Mouse (Mus musculus) limb, embryonic 11.5 days (tissue): Measurements from ENCODE around the gene Dcaf8. TPM values are rescaled to one million over a fixed set of nuclear protein-coding genes. Genes with fewer than 3 reads are reported as not detected.

ENCODE experiments used
- ATAC-seq: fragments of 200-750 bp; cut with Nextera tagmentation; 2 replicates; pipeline ENCODE4 v1.8.0; 2017; ENCODE audit warnings: low read depth; ENCODE audit not compliant: insufficient number of reproducible peaks, low FRiP score, low TSS enrichment
- DNase-seq: peaks from one replicate; pipeline ENCODE4 v3.0.0-alpha.2; 2015; ENCODE audit warnings: low spot score
- H3K27ac ChIP-seq: fragments of 300-500 bp; sonication (generic); replicated peaks from 2 replicates; pipeline ENCODE4 v1.5.1; 2014; ENCODE audit warnings: low read depth, mild to moderate bottlenecking, low read length
- H3K27me3 ChIP-seq: fragments of 300-500 bp; sonication (generic); 2 replicates; pipeline ENCODE4 v1.6.1; 2014; ENCODE audit warnings: mild to moderate bottlenecking, low read length, mixed read lengths; ENCODE audit not compliant: control insufficient read depth, insufficient read depth
- H3K36me3 ChIP-seq: fragments of 300-500 bp; sonication (generic); 2 replicates; pipeline ENCODE4 v1.6.1; 2014; ENCODE audit warnings: mild to moderate bottlenecking, low read length, moderate library complexity, mixed read lengths; ENCODE audit not compliant: control insufficient read depth, insufficient read depth
- H3K4me1 ChIP-seq: fragments of 300-500 bp; sonication (generic); 2 replicates; pipeline ENCODE4 v1.6.1; 2014; ENCODE audit warnings: low read length, mixed read lengths; ENCODE audit not compliant: control insufficient read depth, insufficient read depth
- H3K4me2 ChIP-seq: fragments of 300-500 bp; sonication (generic); 2 replicates; pipeline ENCODE4 v1.6.1; 2014; ENCODE audit warnings: low read depth, mild to moderate bottlenecking, moderate library complexity; ENCODE audit not compliant: severe bottlenecking
- H3K4me3 ChIP-seq: fragments of 300-500 bp; sonication (generic); 2 replicates; pipeline ENCODE4 v1.5.1; 2014; ENCODE audit warnings: low read depth, low read length
- H3K9ac ChIP-seq: fragments of 300-500 bp; sonication (generic); 2 replicates; pipeline ENCODE4 v1.6.1; 2014; ENCODE audit warnings: mild to moderate bottlenecking, low read length
- H3K9me3 ChIP-seq: fragments of 300-500 bp; sonication (generic); 2 replicates; pipeline ENCODE4 v1.6.1; 2016; ENCODE audit warnings: low read length; ENCODE audit not compliant: control insufficient read depth
- WGBS: fragments of 180-500 bp; shearing (Covaris S2); extraction: QIAGEN DNeasy Blood & Tissue Kit; methylation state at CpG from one replicate; pipeline ENCODE4 v1.1.7; 2014; 5-methylcytosine and 5-hydroxymethylcytosine counted together
- polyA plus RNA-seq: library from polyadenylated mRNA; unstranded; fragments of >200 nt; fragmentation: Nextera tagmentation; extraction: Ambion mirVana; gene quantifications from 2 replicates; pipeline ENCODE4 v1.2.1, GENCODE M21; 2014

The Dcaf8 gene
- polyA plus RNA-seq, 1 experiment from 2014 or later: 119 TPM

DNA sequence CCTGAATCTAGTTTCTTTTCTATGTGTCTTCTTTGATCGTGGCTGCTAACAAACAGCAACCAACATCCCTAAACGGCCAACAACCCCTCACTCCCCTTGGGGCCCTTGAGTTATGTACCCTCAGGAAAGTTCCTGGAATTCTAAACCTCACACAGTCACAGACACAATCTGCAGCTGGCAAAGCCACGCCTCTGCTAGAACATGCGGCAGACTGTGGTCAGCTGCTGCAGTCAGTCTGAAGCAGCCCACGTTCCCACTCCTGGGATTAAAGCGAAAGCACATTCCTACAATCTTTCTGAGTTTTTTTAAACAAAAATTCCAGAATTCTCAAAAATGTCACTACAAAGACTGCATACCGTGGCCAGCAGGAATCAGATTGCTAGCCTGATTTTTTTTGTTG is 14.3 kb upstream of the Dcaf8 start:
- peaks cover 45% of the 10 kb centered on the region for H3K36me3 ChIP-seq
- no peak overlapping the region for H3K27ac ChIP-seq
- no peak overlapping the region for H3K9ac ChIP-seq
- no peak overlapping the region for H3K4me2 ChIP-seq
- DNase-seq (no peak), ATAC-seq (no peak)
- no peaks in the 10 kb centered on the region; the same call in 1 of the 2 replicates for H3K9me3 ChIP-seq
- WGBS: 85% methylated on average over 7 of the region's 7 CpGs
- H3K4me3 ChIP-seq: no peak overlapping the region
- H3K27me3 ChIP-seq: no peaks in the 10 kb centered on the region
- H3K4me1 ChIP-seq: 0 out of 2 replicates have a peak, but pooled peaks cover 2% of the 10 kb centered on the region

DNA sequence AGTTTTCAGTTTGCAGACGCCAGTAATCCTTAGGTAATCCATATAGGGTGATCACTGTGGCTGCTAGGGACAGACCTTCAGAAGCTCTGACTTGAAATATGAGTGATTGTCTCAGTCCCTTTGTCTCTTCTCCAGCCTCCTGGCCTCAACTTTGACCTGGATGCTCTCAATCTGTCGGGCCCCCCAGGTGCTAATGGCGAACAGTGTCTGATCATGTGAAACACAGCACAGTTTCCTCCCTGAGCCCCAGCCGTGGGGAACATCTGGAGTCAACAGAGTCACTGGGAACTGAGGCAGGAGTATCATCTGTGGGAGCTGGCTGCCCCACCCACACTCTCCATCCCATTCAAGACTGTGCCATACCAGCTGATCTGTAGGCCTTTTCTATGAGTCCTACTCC is 13.8 kb upstream of the Dcaf8 start:
- ATAC-seq: no peak
- WGBS: 87% methylated on average over 4 of the region's 4 CpGs
- Histone ChIP-seq H3K27ac (0 out of 2 replicates have a peak overlapping the region, but pooled peaks have one; percentile 36), H3K4me3 (no peak overlapping the region), H3K27me3 (no peaks in the 10 kb centered on the region), H3K4me1 (no peaks in the 10 kb centered on the region), H3K36me3 (peaks cover 41% of the 10 kb centered on the region), H3K4me2 (no peak overlapping the region), H3K9ac (no peak overlapping the region), H3K9me3 (no peaks in the 10 kb centered on the region; the same call in 1 of the 2 replicates)
- no peak for DNase-seq

DNA sequence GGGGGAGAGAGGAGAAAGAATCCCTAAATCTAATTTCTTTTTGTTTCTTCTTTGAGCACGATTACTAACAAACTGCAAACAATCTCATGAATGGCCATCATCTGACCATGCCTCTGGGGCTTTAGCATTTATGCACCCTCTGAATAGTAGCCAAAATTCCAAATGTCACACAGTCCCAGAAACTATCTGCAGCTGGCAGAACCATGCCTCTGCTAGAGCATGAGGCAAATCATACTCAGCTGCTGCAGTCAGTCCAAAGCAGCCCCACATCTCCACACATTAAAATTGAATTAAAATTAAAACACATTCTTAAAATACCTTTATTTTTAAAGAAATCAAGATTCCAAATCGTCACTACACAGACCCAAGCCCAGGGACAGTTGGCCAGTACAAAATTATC is 7.7 kb upstream of the Dcaf8 start:
- 86% methylated on average over 2 of the region's 2 CpGs for WGBS
- H3K9ac ChIP-seq: no peak overlapping the region
- no peaks in the 10 kb centered on the region for H3K4me1 ChIP-seq
- peaks cover 3% of the 10 kb centered on the region for H3K36me3 ChIP-seq
- ATAC-seq: no peak
- no peak for DNase-seq
- no peak overlapping the region for H3K4me3 ChIP-seq
- no peak overlapping the region for H3K4me2 ChIP-seq
- H3K27ac ChIP-seq: no peak overlapping the region
- no peaks in the 10 kb centered on the region for H3K27me3 ChIP-seq
- no peaks in the 10 kb centered on the region for H3K9me3 ChIP-seq

GRCm38 (mm10) chr1:172140825-172141224 is 7.1 kb upstream of the Dcaf8 start:
- ATAC-seq: no peak
- H3K4me1 ChIP-seq: no peaks in the 10 kb centered on the region
- no peaks in the 10 kb centered on the region for H3K9me3 ChIP-seq
- H3K9ac ChIP-seq: no peak overlapping the region
- H3K36me3 ChIP-seq: no peaks in the 10 kb centered on the region; the same call in 1 of the 2 replicates
- H3K4me3 ChIP-seq: no peak overlapping the region
- 84% methylated on average over 1 of the region's 1 CpGs for WGBS
- H3K27ac ChIP-seq: no peak overlapping the region
- H3K27me3 ChIP-seq: no peaks in the 10 kb centered on the region
- DNase-seq: no peak
- no peak overlapping the region for H3K4me2 ChIP-seq

DNA sequence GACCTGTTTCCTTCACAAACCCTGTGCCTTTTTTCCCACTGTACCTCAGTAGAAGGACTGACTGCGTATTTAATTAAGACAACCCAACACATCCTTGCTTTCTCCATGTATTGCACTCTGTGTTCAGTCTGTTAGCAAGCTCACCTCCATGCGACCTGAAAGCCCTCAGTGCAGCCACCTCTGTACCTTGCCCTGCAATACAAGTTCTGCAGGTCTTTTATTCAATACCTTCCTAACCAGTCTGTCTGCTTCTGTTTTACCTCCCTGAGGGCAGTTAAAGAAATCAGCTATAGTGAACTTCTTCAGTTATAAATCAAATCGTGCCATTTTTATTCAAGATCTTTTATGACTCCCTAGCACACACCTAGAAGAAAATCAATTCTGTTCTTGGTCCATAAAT is 6.4 kb upstream of the Dcaf8 start:
- no peak for ATAC-seq
- Histone ChIP-seq H3K9me3 (no peaks in the 10 kb centered on the region), H3K27me3 (no peaks in the 10 kb centered on the region), H3K27ac (no peak overlapping the region), H3K9ac (no peak overlapping the region), H3K4me1 (no peaks in the 10 kb centered on the region), H3K4me2 (no peak overlapping the region), H3K4me3 (no peak overlapping the region), H3K36me3 (no peaks in the 10 kb centered on the region)
- 75% methylated on average over 3 of the region's 3 CpGs for WGBS
- DNase-seq: no peak

DNA sequence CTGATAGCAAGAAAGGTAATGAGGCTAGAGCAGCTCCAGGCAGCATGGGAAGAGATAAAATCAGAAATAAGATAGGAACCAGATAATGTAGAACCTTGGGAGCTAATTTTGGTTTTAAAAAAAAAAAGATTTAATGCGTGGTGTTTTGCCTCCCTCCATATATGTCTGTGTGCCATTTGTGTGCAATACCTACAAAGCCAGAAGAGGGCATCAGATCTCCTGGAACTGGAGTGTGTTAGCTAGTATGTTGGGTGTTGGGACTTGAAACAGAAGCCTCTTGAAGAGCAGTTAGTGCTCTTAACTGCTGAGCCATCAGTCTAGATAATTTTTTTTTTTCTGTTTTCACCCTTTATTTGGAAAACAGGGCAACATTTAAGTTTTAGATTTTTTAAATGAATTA is 4.3 kb upstream of the Dcaf8 start:
- ATAC-seq (no peak), DNase-seq (peak; percentile 50)
- Histone ChIP-seq H3K27me3 (no peaks in the 10 kb centered on the region), H3K4me3 (no peak overlapping the region), H3K36me3 (no peaks in the 10 kb centered on the region), H3K27ac (no peak overlapping the region), H3K9ac (no peak overlapping the region), H3K9me3 (no peaks in the 10 kb centered on the region), H3K4me2 (no peak overlapping the region), H3K4me1 (no peaks in the 10 kb centered on the region)
- 39% methylated on average over 1 of the region's 1 CpGs for WGBS

DNA sequence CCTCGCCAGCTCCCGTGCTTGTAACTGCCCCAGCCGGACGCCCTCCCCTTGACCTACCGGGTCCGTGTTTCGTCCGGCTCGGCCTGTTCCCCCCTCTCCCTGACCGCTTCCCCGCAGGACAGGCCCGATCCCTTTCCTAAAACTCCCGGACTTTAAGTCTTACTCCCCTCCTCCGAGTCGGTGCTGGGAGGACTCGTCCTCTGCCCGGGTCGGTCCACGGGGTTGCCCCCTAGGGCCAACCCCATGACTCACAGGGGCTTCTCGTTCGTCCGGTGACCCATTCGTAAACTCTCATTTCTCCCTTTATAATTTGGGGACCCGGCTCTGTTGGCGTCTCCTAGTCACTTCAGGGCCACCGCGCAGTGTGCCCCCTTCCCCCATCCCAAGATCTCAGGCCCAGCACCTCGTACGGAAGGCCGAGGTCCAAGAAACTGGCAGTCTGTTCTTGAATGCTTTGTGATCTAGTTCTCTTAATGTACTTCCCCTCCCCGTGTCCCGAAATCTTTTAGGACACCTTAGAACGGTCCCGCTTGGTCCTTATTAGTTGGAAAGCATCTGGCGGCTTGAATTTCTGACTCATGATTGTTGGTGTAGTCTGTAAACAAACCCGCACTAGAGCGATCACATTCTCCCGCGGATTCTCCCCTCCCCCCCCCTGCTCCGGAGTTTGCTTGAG is 533 bp downstream of the Dcaf8 start:
- H3K4me3 ChIP-seq: peak overlapping the region; percentile 94
- DNase-seq (peak; percentile 68), ATAC-seq (peak; percentile 70)
- peak overlapping the region; percentile 89 for H3K27ac ChIP-seq
- peak overlapping the region; percentile 60 for H3K4me2 ChIP-seq
- WGBS: 0% methylated on average over 39 of the region's 40 CpGs
- H3K9ac ChIP-seq: peak overlapping the region; percentile 99
- no peaks in the 10 kb centered on the region for H3K9me3 ChIP-seq
- H3K4me1 ChIP-seq: 0 out of 2 replicates have a peak, but pooled peaks cover 3% of the 10 kb centered on the region
- H3K36me3 ChIP-seq: peaks cover 8% of the 10 kb centered on the region
- H3K27me3 ChIP-seq: no peaks in the 10 kb centered on the region

DNA sequence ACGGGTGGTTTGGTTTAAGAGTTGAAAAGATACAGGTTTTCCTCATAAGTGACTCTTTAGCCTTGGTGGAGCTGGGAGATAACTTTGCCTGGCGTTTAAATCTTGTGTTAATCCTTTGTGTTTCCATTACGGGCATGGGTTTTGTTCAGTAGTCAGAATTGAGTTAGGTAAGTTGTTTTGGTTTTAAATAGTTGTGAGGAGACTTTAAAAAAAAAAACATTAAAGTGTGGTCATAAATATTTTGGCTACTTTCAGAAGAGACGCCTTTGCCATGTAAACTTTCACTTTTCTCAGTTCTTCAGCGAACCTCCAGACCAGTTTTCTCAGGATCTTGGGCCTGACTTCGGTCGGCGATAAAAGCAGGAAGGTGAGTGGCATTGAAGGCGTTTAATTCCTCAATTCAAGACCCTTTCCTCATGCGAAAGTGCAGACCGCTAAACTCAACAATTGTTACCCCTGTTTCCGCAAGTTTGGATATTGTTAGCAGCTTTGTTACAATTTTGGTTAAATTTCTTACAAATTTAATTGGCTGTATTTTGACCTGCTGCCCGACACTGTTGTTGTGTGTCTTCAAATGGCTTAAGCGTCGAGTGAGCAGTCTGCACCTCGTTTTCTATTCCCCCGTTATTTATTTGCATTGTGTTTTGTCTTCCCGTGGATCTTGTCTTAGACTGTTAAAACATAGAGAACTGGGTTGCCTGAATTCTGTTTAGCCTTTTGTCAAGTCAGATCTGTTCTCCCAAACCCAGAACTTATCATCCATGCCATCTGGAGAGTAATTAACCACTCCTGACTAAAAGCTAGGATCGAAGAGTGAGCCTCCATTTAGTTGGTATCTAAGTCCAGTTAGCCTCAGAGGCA is 1.3 kb downstream of the Dcaf8 start:
- Histone ChIP-seq H3K4me2 (peak overlapping the region; percentile 60), H3K9me3 (no peaks in the 10 kb centered on the region), H3K27ac (peak overlapping the region; percentile 89), H3K4me3 (peak overlapping the region; percentile 94), H3K9ac (peak overlapping the region; percentile 99), H3K4me1 (0 out of 2 replicates have a peak, but pooled peaks cover 3% of the 10 kb centered on the region), H3K36me3 (peaks cover 8% of the 10 kb centered on the region), H3K27me3 (no peaks in the 10 kb centered on the region)
- DNase-seq: no peak
- 20% methylated on average over 19 of the region's 19 CpGs for WGBS
- no peak for ATAC-seq
